Mouse (Mus musculus) hindbrain, embryonic 13.5 days (tissue): ENCODE data around the gene Prpf38b. TPM values are rescaled to one million over a fixed set of nuclear protein-coding genes. Genes with fewer than 3 reads are reported as not detected.
"Not testable (repeated sequence)": the region's sequence is repeated elsewhere in the genome, so short reads cannot be mapped to it uniquely, and the experiment has no call there.

Experiments
- ATAC-seq: fragments of 200-750 bp; cut with Nextera tagmentation; 2 replicates; pipeline ENCODE4 v1.8.0; 2017; ENCODE audit warnings: moderate TSS enrichment; ENCODE audit not compliant: low FRiP score
- H3K27ac ChIP-seq: fragments of 300-500 bp; sonication (generic); 2 replicates; pipeline ENCODE4 v1.5.1; 2015; ENCODE audit warnings: inconsistent platforms, mild to moderate bottlenecking, moderate library complexity
- H3K27me3 ChIP-seq: fragments of 300-500 bp; sonication (generic); 2 replicates; pipeline ENCODE4 v1.6.1; 2015; ENCODE audit warnings: mild to moderate bottlenecking, inconsistent platforms
- H3K36me3 ChIP-seq: fragments of 300-500 bp; sonication (generic); 2 replicates; pipeline ENCODE4 v1.6.1; 2015; ENCODE audit warnings: mild to moderate bottlenecking, inconsistent platforms
- H3K4me1 ChIP-seq: fragments of 300-500 bp; sonication (generic); replicated peaks from 2 replicates; pipeline ENCODE4 v1.6.1; 2015; ENCODE audit warnings: inconsistent platforms
- H3K4me2 ChIP-seq: fragments of 300-500 bp; sonication (generic); 2 replicates; pipeline ENCODE4 v1.6.1; 2015; ENCODE audit warnings: inconsistent platforms, mild to moderate bottlenecking, moderate library complexity
- H3K4me3 ChIP-seq: fragments of 300-500 bp; sonication (generic); 2 replicates; pipeline ENCODE4 v1.5.1; 2015; ENCODE audit warnings: mild to moderate bottlenecking, inconsistent platforms
- H3K9ac ChIP-seq: fragments of 300-500 bp; sonication (generic); 2 replicates; pipeline ENCODE4 v1.6.1; 2015; ENCODE audit warnings: mild to moderate bottlenecking, inconsistent platforms
- H3K9me3 ChIP-seq: fragments of 300-500 bp; sonication (generic); 2 replicates; pipeline ENCODE4 v1.6.1; 2016; ENCODE audit warnings: inconsistent platforms
- WGBS: fragments of 180-500 bp; shearing (Covaris S2); methylation state at CpG from one replicate; pipeline ENCODE4 v1.1.7; 2015; 5-methylcytosine and 5-hydroxymethylcytosine counted together
- polyA plus RNA-seq: library from polyadenylated mRNA; unstranded; fragments of >200 nt; fragmentation: Nextera tagmentation; extraction: Ambion mirVana; gene quantifications from 2 replicates; pipeline ENCODE4 v1.2.1, GENCODE M21; 2015

The Prpf38b gene
- polyA plus RNA-seq, 1 experiment from 2014 or later, result 67.6 TPM

DNA sequence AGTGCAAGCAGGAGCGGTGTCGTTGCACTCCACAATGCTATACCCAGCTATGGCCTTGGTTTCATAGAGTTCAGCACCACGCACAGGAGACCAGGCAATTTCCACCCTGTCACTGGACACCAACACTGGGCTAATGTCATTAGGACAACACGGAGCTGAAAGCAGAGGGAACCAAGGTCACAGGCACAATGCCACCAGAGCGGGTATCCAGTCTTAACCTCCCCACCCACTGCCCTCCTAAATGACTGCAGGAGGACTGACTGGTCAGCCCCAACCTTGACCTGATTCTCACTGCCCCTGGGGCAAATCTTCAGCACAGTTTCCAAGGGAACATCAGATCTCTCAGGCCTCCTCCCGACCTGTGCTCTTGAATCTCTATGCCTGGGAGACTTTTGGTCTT, 40.9 kb downstream of the Prpf38b start:
- no peak overlapping the region for H3K27ac ChIP-seq
- no peak overlapping the region for H3K4me2 ChIP-seq
- no peak overlapping the region for H3K4me3 ChIP-seq
- WGBS, result 82% methylated on average over 6 of the region's 6 CpGs
- H3K36me3 ChIP-seq, result no peaks in the 10 kb centered on the region
- ATAC-seq, result no peak
- H3K9me3 ChIP-seq, result no peaks in the 10 kb centered on the region
- H3K27me3 ChIP-seq, result no peaks in the 10 kb centered on the region
- H3K4me1 ChIP-seq, result no peaks in the 10 kb centered on the region
- H3K9ac ChIP-seq, result no peak overlapping the region

DNA sequence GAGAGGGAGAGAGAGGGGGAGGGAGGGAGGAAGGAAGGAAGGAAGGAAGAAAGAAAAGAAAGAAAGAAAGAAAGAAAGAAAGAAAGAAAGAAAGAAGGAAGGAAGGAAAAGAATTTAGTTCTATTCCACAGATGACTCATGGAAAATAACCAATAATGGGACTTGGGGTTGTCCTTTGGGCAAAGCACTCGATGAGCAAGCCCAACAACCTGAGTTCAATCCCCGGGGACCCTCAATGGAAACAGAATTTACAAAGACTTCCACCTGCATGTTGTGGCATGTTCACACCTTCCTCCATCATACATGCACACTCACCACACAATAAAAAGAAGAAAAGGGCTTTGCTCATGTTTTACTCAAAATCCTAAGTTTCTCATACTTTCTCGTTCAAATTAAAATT, 44.1 kb downstream of the Prpf38b start:
- no peak for ATAC-seq
- no peak overlapping the region for H3K9ac ChIP-seq
- no peaks in the 10 kb centered on the region for H3K27me3 ChIP-seq
- H3K9me3 ChIP-seq, result no peaks in the 10 kb centered on the region
- H3K27ac ChIP-seq, result no peak overlapping the region
- no peak overlapping the region for H3K4me2 ChIP-seq
- 96% methylated on average over 3 of the region's 3 CpGs for WGBS
- no peak overlapping the region for H3K4me3 ChIP-seq
- H3K4me1 ChIP-seq, result no peaks in the 10 kb centered on the region
- H3K36me3 ChIP-seq, result no peaks in the 10 kb centered on the region

DNA sequence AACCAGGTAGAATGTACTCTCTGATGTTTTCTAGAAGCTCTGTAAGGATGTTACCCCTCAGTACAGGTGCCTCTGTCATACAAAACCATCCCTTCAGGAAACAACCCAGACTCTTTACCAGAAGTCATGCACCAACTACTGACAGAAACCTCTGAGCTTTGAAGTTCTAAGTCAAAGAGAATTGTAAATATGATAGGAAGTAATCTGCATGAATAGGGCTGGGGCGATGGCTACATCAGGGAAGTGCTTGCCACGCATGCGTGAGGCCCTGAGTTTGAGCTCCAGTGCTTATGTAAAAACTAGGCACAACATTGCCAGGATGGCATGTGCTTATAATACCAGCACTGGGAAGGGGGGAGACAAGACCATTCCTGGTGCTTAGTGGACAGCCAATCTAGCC, 45.9 kb downstream of the Prpf38b start:
- H3K4me1 ChIP-seq, result no peaks in the 10 kb centered on the region
- H3K36me3 ChIP-seq, result no peaks in the 10 kb centered on the region
- H3K4me3 ChIP-seq, result no peak overlapping the region
- H3K4me2 ChIP-seq, result no peak overlapping the region
- H3K27me3 ChIP-seq, result no peaks in the 10 kb centered on the region
- H3K9ac ChIP-seq, result no peak overlapping the region
- H3K27ac ChIP-seq, result no peak overlapping the region
- no peak for ATAC-seq
- no peaks in the 10 kb centered on the region for H3K9me3 ChIP-seq
- 94% methylated on average over 3 of the region's 3 CpGs for WGBS

DNA sequence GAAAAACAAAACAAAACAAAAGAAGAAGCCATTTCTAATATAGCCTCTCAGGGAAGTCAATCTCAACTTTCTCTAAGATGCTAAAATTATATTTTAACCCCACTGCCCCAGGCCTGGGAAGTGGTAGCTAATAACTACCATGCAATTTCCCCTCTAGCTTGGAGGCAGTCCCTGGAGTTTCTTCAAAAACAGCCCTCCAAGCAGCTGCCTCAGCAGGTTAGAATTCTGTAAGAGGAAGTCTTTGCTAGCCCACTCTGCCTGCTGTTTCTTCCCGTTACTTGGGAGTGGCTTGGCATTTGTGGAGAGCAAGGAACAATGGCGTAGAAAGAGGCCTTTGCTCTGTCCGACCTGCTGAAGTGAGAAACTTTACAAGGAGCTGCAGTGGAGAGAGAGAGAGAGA, 46.4 kb downstream of the Prpf38b start:
- H3K9ac ChIP-seq, result no peak overlapping the region
- WGBS, result 41% methylated on average over 3 of the region's 3 CpGs
- ATAC-seq, result no peak

DNA sequence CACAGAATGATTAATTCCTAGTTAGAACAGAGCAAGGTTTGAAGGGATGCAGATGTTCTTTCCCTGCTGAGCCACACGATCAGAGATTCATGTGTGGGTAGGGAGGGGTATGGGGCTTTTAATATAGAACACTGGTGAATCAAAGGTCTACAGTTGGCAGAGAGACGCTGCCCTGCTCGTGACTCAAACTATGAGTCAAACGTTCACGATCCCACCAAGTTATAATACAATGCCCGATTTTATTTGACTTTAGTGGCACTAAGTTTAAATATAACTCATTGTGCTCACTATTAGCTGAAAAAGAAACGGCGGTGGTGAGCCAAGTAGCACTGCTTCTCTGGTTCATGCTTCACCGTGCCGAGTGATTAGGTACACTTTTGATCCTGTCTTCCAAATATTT, 48.4 kb downstream of the Prpf38b start:
- Histone ChIP-seq H3K9ac (no peak overlapping the region), H3K4me3 (no peak overlapping the region), H3K4me2 (no peak overlapping the region), H3K36me3 (no peaks in the 10 kb centered on the region), H3K27me3 (no peaks in the 10 kb centered on the region), H3K27ac (no peak overlapping the region), H3K9me3 (no peaks in the 10 kb centered on the region), H3K4me1 (peaks cover 6% of the 10 kb centered on the region)
- ATAC-seq, result no peak
- WGBS, result 91% methylated on average over 10 of the region's 10 CpGs

More for the DNA sequence above, 46.4 kb downstream of the Prpf38b start:
- no peaks in the 10 kb centered on the region for H3K27me3 ChIP-seq
- H3K27ac ChIP-seq, result no peak overlapping the region
- no peaks in the 10 kb centered on the region for H3K4me1 ChIP-seq
- no peak overlapping the region for H3K4me3 ChIP-seq
- no peak overlapping the region for H3K4me2 ChIP-seq
- H3K36me3 ChIP-seq, result no peaks in the 10 kb centered on the region
- no peaks in the 10 kb centered on the region for H3K9me3 ChIP-seq

DNA sequence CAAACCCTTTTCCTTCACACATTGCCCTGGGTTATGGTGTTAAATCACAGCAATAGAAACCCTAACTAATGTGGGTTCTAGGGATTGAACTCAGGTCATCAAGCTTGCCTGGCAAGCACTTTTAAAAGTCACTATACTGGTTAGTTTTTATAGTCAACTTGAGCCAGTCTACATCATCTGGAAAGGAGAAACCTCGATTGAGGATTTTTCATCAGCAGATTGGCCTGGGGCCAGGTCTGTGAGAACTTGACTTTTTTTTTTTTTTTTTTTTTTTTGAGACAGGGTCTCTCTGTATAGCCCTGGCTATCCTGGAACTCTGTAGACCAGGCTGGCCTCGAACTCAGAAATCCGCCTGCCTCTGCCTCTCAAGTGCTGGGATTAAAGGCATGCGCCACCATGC, 49.2 kb downstream of the Prpf38b start:
- not testable (repeated sequence) for H3K4me1 ChIP-seq, H3K27me3 ChIP-seq, H3K9ac ChIP-seq, H3K36me3 ChIP-seq, H3K9me3 ChIP-seq, H3K4me2 ChIP-seq, H3K4me3 ChIP-seq, ATAC-seq, H3K27ac ChIP-seq
- WGBS, result 90% methylated on average over 4 of the region's 4 CpGs

DNA sequence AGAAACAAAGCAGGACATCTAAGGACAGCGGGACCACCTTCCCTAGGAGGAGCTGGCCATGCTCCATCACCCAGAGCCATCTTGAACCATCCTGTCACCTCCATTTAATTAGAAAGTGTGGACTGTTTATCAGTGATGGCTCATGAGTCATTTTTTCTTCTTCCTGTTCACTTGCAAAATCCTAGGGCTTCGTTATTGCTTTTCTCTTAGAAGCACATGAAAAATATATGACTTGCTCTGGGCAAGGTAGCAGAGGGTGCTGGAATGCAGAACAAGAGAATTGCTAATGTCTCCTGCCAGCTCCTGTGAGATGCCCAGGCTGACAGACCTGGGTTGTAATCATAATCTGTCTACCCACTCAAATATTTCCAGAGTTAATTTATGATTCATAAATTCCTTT, 50.7 kb downstream of the Prpf38b start:
- Histone ChIP-seq H3K4me3 (no peak overlapping the region), H3K9ac (no peak overlapping the region), H3K36me3 (no peaks in the 10 kb centered on the region), H3K4me2 (no peak overlapping the region), H3K4me1 (peaks cover 15% of the 10 kb centered on the region), H3K27ac (no peak overlapping the region), H3K9me3 (no peaks in the 10 kb centered on the region), H3K27me3 (no peaks in the 10 kb centered on the region)
- ATAC-seq, result no peak
- WGBS, result 84% methylated on average over 2 of the region's 2 CpGs

DNA sequence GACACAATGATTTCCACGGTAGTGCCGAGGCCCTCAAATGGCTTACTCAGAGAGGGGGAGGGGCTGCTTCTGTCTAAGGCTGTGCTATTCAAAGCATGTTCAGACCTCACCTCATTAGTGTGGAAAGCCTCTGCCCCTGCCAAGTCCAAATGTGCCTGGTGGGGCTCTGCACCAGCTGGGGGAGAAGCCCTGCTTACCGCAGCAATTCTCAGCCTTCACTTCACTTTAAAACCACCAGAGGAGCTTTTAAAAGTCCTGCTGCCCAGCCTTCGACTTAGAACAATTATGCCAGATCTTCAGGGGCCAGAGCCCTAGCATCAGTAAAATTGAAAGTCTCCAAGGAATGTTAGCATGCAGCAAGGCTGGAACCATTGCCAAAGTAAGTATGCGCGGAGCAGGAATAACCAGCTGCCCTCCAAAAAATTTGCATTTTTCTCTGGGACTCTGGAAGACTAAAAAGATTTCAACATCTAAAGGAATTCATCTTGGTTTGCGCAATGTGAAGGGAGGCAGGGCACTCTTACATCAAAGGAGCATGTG, 53.2 kb downstream of the Prpf38b start:
- no peak overlapping the region for H3K9ac ChIP-seq
- H3K4me1 ChIP-seq, result peaks cover 25% of the 10 kb centered on the region
- peak; percentile 86 for ATAC-seq
- no peaks in the 10 kb centered on the region for H3K36me3 ChIP-seq
- 29% methylated on average over 7 of the region's 7 CpGs for WGBS
- peak overlapping the region; percentile 14; the same call in 1 of the 2 replicates for H3K4me2 ChIP-seq
- no peaks in the 10 kb centered on the region for H3K9me3 ChIP-seq
- no peak overlapping the region for H3K4me3 ChIP-seq
- peak overlapping the region; percentile 36; the same call in 1 of the 2 replicates for H3K27ac ChIP-seq
- H3K27me3 ChIP-seq, result no peaks in the 10 kb centered on the region

DNA sequence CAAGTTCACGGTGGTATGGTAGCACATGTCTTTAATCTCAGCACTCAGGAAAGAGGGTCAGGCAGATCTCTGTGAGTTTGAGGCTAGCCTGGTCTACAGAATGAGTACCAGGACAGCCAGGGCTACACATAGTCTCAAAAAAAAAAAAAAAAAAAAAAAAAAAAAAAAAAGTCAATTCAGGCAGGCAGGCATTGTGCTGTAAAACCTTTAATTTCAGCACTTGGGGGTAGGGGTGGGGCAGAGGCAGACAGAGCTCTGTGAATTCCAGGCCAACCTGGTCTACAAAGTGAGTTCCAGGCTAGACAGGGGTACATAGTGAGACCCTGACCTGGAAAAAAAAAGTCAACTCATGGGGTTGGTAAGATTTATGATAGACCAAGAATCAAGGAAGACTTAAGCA, 53.8 kb downstream of the Prpf38b start:
- Histone ChIP-seq H3K4me1 (peaks cover 25% of the 10 kb centered on the region), H3K27ac (peak overlapping the region; percentile 36; the same call in 1 of the 2 replicates), H3K27me3 (no peaks in the 10 kb centered on the region), H3K9ac (no peak overlapping the region), H3K4me2 (no peak overlapping the region; the same call in 1 of the 2 replicates), H3K4me3 (no peak overlapping the region), H3K36me3 (no peaks in the 10 kb centered on the region), H3K9me3 (no peaks in the 10 kb centered on the region)
- no peak for ATAC-seq
- WGBS, result 83% methylated on average over 1 of the region's 1 CpGs

DNA sequence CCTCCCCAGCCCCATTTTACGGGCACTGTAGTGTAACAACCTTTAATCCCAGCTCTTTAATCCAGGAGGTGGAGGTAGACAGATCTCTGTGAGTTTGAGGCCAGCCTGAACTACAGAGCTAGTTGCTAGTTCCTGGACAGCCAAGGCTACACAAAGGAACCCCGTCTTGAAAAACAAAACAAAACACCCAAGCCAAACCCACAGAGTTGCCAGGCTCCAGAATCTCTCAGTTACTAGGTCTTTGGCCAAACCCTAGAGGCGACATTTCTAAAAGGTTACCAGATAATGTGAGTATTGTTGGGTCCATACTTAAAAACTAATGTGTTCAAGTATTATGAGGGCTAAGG, 54.4 kb downstream of the Prpf38b start:
- ATAC-seq, result no peak
- no peaks in the 10 kb centered on the region for H3K27me3 ChIP-seq
- no peak overlapping the region for H3K4me2 ChIP-seq
- no peak overlapping the region for H3K9ac ChIP-seq
- no peaks in the 10 kb centered on the region for H3K9me3 ChIP-seq
- 42% methylated on average over 3 of the region's 3 CpGs for WGBS
- no peak overlapping the region for H3K4me3 ChIP-seq
- H3K4me1 ChIP-seq, result peaks cover 29% of the 10 kb centered on the region
- no peak overlapping the region for H3K27ac ChIP-seq
- no peaks in the 10 kb centered on the region for H3K36me3 ChIP-seq

DNA sequence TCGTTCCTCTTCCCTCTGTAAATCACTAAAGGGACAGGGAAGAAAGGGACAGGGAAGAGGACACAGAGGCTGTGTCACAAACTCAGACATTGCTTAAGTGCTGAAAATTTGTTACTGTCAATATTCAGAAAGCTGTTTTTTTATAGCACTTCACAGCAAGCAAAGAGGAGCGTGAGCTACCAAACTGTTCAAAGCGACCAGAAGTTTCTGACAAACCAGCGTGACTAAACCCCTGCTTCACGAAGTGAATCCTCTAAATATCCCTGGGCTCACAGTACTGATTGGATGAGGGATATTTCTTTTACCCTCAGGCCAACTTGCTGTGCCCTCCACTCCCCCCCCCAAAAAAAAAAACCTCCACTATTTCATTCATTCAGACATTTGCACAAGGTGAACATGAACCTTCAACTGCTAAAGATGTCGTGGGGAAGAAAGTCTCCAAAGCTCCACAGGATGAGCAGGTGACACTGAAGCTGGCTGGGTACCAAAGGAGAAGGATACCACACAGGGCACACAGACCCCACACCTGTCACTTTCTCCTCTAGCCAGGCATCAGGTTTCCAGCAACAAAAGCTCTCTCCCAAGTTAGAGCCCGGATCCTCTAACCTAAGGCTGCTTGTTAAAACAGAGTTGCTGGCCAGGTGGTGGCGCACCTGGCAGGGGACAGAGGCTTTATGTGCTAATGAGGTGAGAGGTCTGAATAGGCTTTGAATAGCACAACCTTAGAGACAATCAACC, 55.0 kb downstream of the Prpf38b start:
- no peak overlapping the region for H3K4me2 ChIP-seq

DNA sequence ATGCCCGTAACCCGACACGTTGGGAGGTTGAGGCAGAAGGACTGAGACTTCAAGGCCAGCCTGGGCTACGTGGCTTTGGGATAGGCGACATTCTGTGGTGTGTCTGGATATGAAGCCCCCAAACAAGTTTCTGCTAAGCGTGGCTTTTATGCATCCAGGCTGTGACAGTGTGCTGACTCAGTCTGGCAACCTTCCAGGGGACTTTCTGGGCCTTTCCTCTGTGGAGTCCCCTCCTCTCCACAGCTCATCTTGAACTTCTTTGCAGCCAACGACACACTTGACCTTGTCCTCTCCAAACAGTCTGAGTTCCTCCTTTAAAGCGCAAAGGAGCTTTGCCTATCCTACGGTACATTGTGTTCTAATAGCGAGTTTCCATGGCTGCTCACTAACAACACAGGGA, 55.7 kb downstream of the Prpf38b start:
- 0 out of 2 replicates have a peak, but pooled peaks have one; percentile 22 for ATAC-seq
- H3K4me3 ChIP-seq, result no peak overlapping the region
- H3K4me2 ChIP-seq, result no peak overlapping the region
- peaks cover 35% of the 10 kb centered on the region for H3K4me1 ChIP-seq
- no peaks in the 10 kb centered on the region for H3K27me3 ChIP-seq
- H3K36me3 ChIP-seq, result no peaks in the 10 kb centered on the region
- WGBS, result 67% methylated on average over 10 of the region's 10 CpGs
- H3K27ac ChIP-seq, result peak overlapping the region; percentile 71
- H3K9ac ChIP-seq, result 0 out of 2 replicates have a peak overlapping the region, but pooled peaks have one; percentile 26
- H3K9me3 ChIP-seq, result no peaks in the 10 kb centered on the region

More for the DNA sequence above, 55.0 kb downstream of the Prpf38b start:
- no peak for ATAC-seq
- no peaks in the 10 kb centered on the region for H3K27me3 ChIP-seq
- peaks cover 31% of the 10 kb centered on the region for H3K4me1 ChIP-seq
- H3K9ac ChIP-seq, result no peak overlapping the region
- H3K27ac ChIP-seq, result peak overlapping the region; percentile 71; the same call in 1 of the 2 replicates
- 46% methylated on average over 8 of the region's 8 CpGs for WGBS
- no peak overlapping the region for H3K4me3 ChIP-seq
- no peaks in the 10 kb centered on the region for H3K36me3 ChIP-seq
- no peaks in the 10 kb centered on the region for H3K9me3 ChIP-seq

DNA sequence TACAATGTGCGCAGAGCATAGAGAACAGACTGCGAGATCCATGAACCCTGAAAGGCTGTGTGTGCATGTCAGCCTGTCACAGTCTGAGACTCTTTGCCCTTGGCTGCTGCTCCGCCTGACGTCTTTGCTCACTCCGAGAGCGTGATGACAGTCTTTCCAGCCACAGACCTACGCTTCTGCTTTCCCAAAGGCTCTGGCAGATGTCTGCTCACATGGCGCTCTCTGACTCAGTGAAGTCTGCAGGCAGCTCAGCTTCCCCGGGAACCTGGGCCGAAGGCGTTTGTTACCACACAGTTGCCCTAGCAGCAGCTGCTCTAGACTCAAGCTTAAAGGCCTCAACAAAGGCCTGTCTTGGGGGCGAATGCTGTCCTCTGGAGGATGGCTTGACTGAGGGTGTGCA, 56.2 kb downstream of the Prpf38b start:
- ATAC-seq, result peak; percentile 22; the same call in 1 of the 2 replicates
- 44% methylated on average over 12 of the region's 12 CpGs for WGBS
- H3K36me3 ChIP-seq, result no peaks in the 10 kb centered on the region
- H3K27ac ChIP-seq, result peak overlapping the region; percentile 71
- no peaks in the 10 kb centered on the region for H3K27me3 ChIP-seq
- peaks cover 39% of the 10 kb centered on the region for H3K4me1 ChIP-seq
- no peak overlapping the region for H3K4me3 ChIP-seq
- H3K9me3 ChIP-seq, result no peaks in the 10 kb centered on the region
- 0 out of 2 replicates have a peak overlapping the region, but pooled peaks have one; percentile 26 for H3K9ac ChIP-seq
- H3K4me2 ChIP-seq, result peak overlapping the region; percentile 3; the same call in 1 of the 2 replicates
